In genomic region chr13:98955676-98956075, GRCm38 (mm10) we compare ENCODE assay signal across 18 mouse cellular contexts. TPM values are rescaled to one million over a fixed set of nuclear protein-coding genes. Genes with fewer than 3 reads are reported as not detected.
DNase-seq lines count a peak whose midpoint lies in the region; ATAC-seq lines count a peak whose summit lies in the region.
"Had no signal": no experiment of that assay in that cellular context is flagged by ENCODE, and none has a peak within 500 bp of the region (broad histone marks: within the 10 kb centered on the region; RNA-seq: fewer than 3 reads in every experiment).

No protein-coding gene starts in this region.

- no peak overlapping the region for H3K4me3 ChIP-seq in heart, embryonic 14.5 days (ENCODE audit: control insufficient read depth in 1 of 2, insufficient read depth in 1 of 2, low read depth in 1 of 2, low read length in 2 of 2)
- H3K4me3 ChIP-seq in kidney, embryonic 16.5 days (ENCODE audit: low read length) = no peak overlapping the region
- no peak overlapping the region for H3K4me3 ChIP-seq in liver, embryonic 12.5 days
- H3K4me3 ChIP-seq in stomach, embryonic 16.5 days (replicated peaks; ENCODE audit: low read length) = no peak overlapping the region
- H3K4me3 ChIP-seq: embryonic facial prominence, embryonic 15.5 days; forebrain, embryonic 15.5 days; hindbrain, embryonic 10.5 days; limb, embryonic 12.5 days had no signal

- no peak for DNase-seq in heart, postnatal 25 days (ENCODE audit: low spot score)
- DNase-seq in cerebellum, postnatal 10 days = no peak
- no peak for DNase-seq in thymus, postnatal 36 days
- no peak for DNase-seq in neural tube, embryonic 10.5 days (ENCODE audit: extremely low spot score, low spot score)
- DNase-seq: layer of hippocampus, adult 9-11 months had no signal

- H3K27me3 ChIP-seq in heart, embryonic 14.5 days (ENCODE audit: control insufficient read depth, insufficient read depth, low read length) = no peaks in the 10 kb centered on the region
- no peaks in the 10 kb centered on the region for H3K27me3 ChIP-seq in kidney, embryonic 16.5 days (ENCODE audit: insufficient read depth, low read length)
- H3K27me3 ChIP-seq in liver, embryonic 12.5 days (replicated peaks) = no peaks in the 10 kb centered on the region
- H3K27me3 ChIP-seq in stomach, embryonic 16.5 days (ENCODE audit: control insufficient read depth, insufficient read depth, low read length) = no peaks in the 10 kb centered on the region
- H3K27me3 ChIP-seq: embryonic facial prominence, embryonic 15.5 days; forebrain, embryonic 15.5 days; limb, embryonic 12.5 days had no signal

- no peak overlapping the region for H3K27ac ChIP-seq in heart, embryonic 14.5 days (replicated peaks in 1 of 2; ENCODE audit: control insufficient read depth in 1 of 2, insufficient read depth in 1 of 2, low read depth in 2 of 2, low read length in 2 of 2)
- no peak overlapping the region for H3K27ac ChIP-seq in kidney, embryonic 16.5 days (ENCODE audit: low read length)
- no peak overlapping the region for H3K27ac ChIP-seq in liver, embryonic 12.5 days
- no peak overlapping the region for H3K27ac ChIP-seq in stomach, embryonic 16.5 days (ENCODE audit: low read length)
- H3K27ac ChIP-seq: embryonic facial prominence, embryonic 15.5 days; forebrain, embryonic 15.5 days; hindbrain, embryonic 10.5 days; limb, embryonic 12.5 days had no signal

- no peaks in the 10 kb centered on the region for H3K36me3 ChIP-seq in heart, embryonic 14.5 days (ENCODE audit: control insufficient read depth, insufficient read depth, low read length)
- H3K36me3 ChIP-seq in kidney, embryonic 16.5 days (ENCODE audit: insufficient read depth, low read length) = no peaks in the 10 kb centered on the region
- no peaks in the 10 kb centered on the region for H3K36me3 ChIP-seq in liver, embryonic 12.5 days
- no peaks in the 10 kb centered on the region for H3K36me3 ChIP-seq in stomach, embryonic 16.5 days (ENCODE audit: control insufficient read depth, insufficient read depth, low read length)
- H3K36me3 ChIP-seq: embryonic facial prominence, embryonic 15.5 days; forebrain, embryonic 15.5 days; hindbrain, embryonic 10.5 days; limb, embryonic 12.5 days had no signal

- no peaks in the 10 kb centered on the region for H3K9me3 ChIP-seq in heart, embryonic 14.5 days (ENCODE audit: control insufficient read depth, low read length)
- H3K9me3 ChIP-seq in kidney, embryonic 16.5 days (ENCODE audit: low read length) = no peaks in the 10 kb centered on the region
- H3K9me3 ChIP-seq in liver, embryonic 12.5 days (replicated peaks) = no peaks in the 10 kb centered on the region
- H3K9me3 ChIP-seq in stomach, embryonic 16.5 days (replicated peaks; ENCODE audit: control insufficient read depth, low read length) = no peaks in the 10 kb centered on the region
- H3K9me3 ChIP-seq: embryonic facial prominence, embryonic 15.5 days; forebrain, embryonic 15.5 days; hindbrain, embryonic 10.5 days; limb, embryonic 12.5 days had no signal

- H3K4me2 ChIP-seq in heart, embryonic 14.5 days (ENCODE audit: low read length) = no peak overlapping the region
- no peak overlapping the region for H3K4me2 ChIP-seq in kidney, embryonic 16.5 days (replicated peaks; ENCODE audit: low read depth, low read length)
- H3K4me2 ChIP-seq in liver, embryonic 12.5 days = no peak overlapping the region; the same call in 1 of the 2 replicates
- H3K4me2 ChIP-seq in stomach, embryonic 16.5 days (ENCODE audit: low read depth, low read length) = peak overlapping the region; percentile 19; the same call in 1 of the 2 replicates
- H3K4me2 ChIP-seq: embryonic facial prominence, embryonic 15.5 days; forebrain, embryonic 15.5 days; limb, embryonic 12.5 days had no signal

- no peaks in the 10 kb centered on the region; a peak in 1 of 4 replicates for H3K4me1 ChIP-seq in heart, embryonic 14.5 days (ENCODE audit: control insufficient read depth in 2 of 2, insufficient read depth in 2 of 2, low read length in 2 of 2)
- peaks cover 5% of the 10 kb centered on the region; the same call in 1 of the 2 replicates for H3K4me1 ChIP-seq in kidney, embryonic 16.5 days (ENCODE audit: insufficient read depth, low read length)
- peaks cover 8% of the 10 kb centered on the region for H3K4me1 ChIP-seq in liver, embryonic 12.5 days
- peaks cover 7% of the 10 kb centered on the region for H3K4me1 ChIP-seq in stomach, embryonic 16.5 days (ENCODE audit: control insufficient read depth, insufficient read depth, low read length)
- H3K4me1 ChIP-seq: embryonic facial prominence, embryonic 15.5 days; forebrain, embryonic 15.5 days had no signal

- 60% methylated on average over 6 of the region's 6 CpGs for WGBS in heart, embryonic 14.5 days
- 51% methylated on average over 6 of the region's 6 CpGs for WGBS in kidney, embryonic 16.5 days
- 59% methylated on average over 6 of the region's 6 CpGs for WGBS in liver, embryonic 12.5 days (ENCODE audit: insufficient replicate concordance)
- 49% methylated on average over 6 of the region's 6 CpGs for WGBS in stomach, embryonic 16.5 days

- ATAC-seq in heart, embryonic 14.5 days (ENCODE audit: insufficient number of reproducible peaks, insufficient read depth, low FRiP score, low read depth) = 0 out of 2 replicates have a peak, but pooled peaks have one; percentile 43
- peak; percentile 77 for ATAC-seq in kidney, embryonic 16.5 days (ENCODE audit: low FRiP score, low TSS enrichment)
- ATAC-seq in liver, embryonic 12.5 days = peak; percentile 57; the same call in 1 of the 2 replicates
- ATAC-seq in stomach, embryonic 16.5 days (ENCODE audit: insufficient read depth, low FRiP score) = peak; percentile 56
- ATAC-seq: forebrain, embryonic 15.5 days had no signal

- no peak overlapping the region for H3K9ac ChIP-seq in heart, embryonic 14.5 days (ENCODE audit: low read length)
- H3K9ac ChIP-seq in kidney, embryonic 16.5 days (replicated peaks; ENCODE audit: low read length) = no peak overlapping the region
- no peak overlapping the region for H3K9ac ChIP-seq in liver, embryonic 12.5 days
- no peak overlapping the region for H3K9ac ChIP-seq in stomach, embryonic 16.5 days (ENCODE audit: low read length)
- H3K9ac ChIP-seq: embryonic facial prominence, embryonic 15.5 days; forebrain, embryonic 15.5 days; limb, embryonic 12.5 days had no signal

- intact Hi-C loops in heart, postnatal 25 days (cut with DNase I) = no loop called here

RNA-seq across cellular contexts. Expression of gene 1700024P04Rik, which starts 28.7 kb away (rescaled TPM):
- not detected in 2 replicates for polyA plus RNA-seq in heart, embryonic 14.5 days (2014; fragmentation: Nextera tagmentation; extraction: Ambion mirVana)
- not detected for total RNA-seq in heart, postnatal 25 days (2021)
- polyA plus RNA-seq in kidney, embryonic 16.5 days (2015; fragmentation: Nextera tagmentation; extraction: Ambion mirVana) = not detected in 2 replicates
- polyA plus RNA-seq in liver, embryonic 12.5 days (2016; fragmentation: Nextera tagmentation; extraction: Ambion mirVana) = not detected in 2 replicates
- polyA plus RNA-seq in stomach, embryonic 16.5 days (2015; fragmentation: Nextera tagmentation; extraction: Ambion mirVana) = not detected in 2 replicates
- total RNA-seq: adrenal gland, postnatal 36 days; common myeloid progenitor, adult 5-6 weeks; ES-E14; heart, adult 18-20 months; neutrophil, adult 5-6 weeks had no signal
- polyA plus RNA-seq: embryonic facial prominence, embryonic 15.5 days; forebrain, embryonic 15.5 days; hindbrain, embryonic 10.5 days; limb, embryonic 12.5 days had no signal

RNA-seq across cellular contexts. Expression of gene Tnpo1, which starts 29.5 kb away (rescaled TPM):
- polyA plus RNA-seq in heart, embryonic 14.5 days (2014; fragmentation: Nextera tagmentation; extraction: Ambion mirVana) = 27.9 and 39.6 TPM in 2 replicates
- total RNA-seq in heart, postnatal 25 days (2021) = 10 to 100 TPM; 73.0 to 73.3 TPM
- 65.4 and 67.7 TPM in 2 replicates for polyA plus RNA-seq in kidney, embryonic 16.5 days (2015; fragmentation: Nextera tagmentation; extraction: Ambion mirVana)
- 34.8 and 36.8 TPM in 2 replicates for polyA plus RNA-seq in liver, embryonic 12.5 days (2016; fragmentation: Nextera tagmentation; extraction: Ambion mirVana)
- 50.9 and 58.3 TPM in 2 replicates for polyA plus RNA-seq in stomach, embryonic 16.5 days (2015; fragmentation: Nextera tagmentation; extraction: Ambion mirVana)
